Mouse (Mus musculus) stomach, postnatal 0 days (tissue): ENCODE results near the gene Polrmt.

ENCODE experiments used
- CTCF ChIP-seq: IDR thresholded peaks from 2 replicates; pipeline ENCODE4 v1.5.1; 2016; ENCODE audit warnings: antibody characterized with exemption, low read depth, mild to moderate bottlenecking, moderate library complexity
- EP300 ChIP-seq: optimal IDR thresholded peaks from 2 replicates; pipeline ENCODE3; 2016; ENCODE audit warnings: antibody characterized with exemption

GRCm38 (mm10) chr10:79687513-79687912, 58.9 kb downstream of the Polrmt start:
- TF ChIP-seq CTCF (no peak), EP300 (no peak)
